Mouse (Mus musculus) liver, embryonic 12.5 days (tissue): ENCODE measurements around the gene Metap1d. TPM values are rescaled to one million over a fixed set of nuclear protein-coding genes. Genes with fewer than 3 reads are reported as not detected.
A peak's percentile ranks its signal among the peaks of the same experiment; 100 is the strongest.

ENCODE experiments used
- ATAC-seq: fragments of 200-750 bp; cut with Nextera tagmentation; 2 replicates; pipeline ENCODE4 v1.8.0; 2017; ENCODE audit warnings: moderate number of reproducible peaks, mild to moderate bottlenecking, moderate library complexity
- H3K27ac ChIP-seq: fragments of 300-500 bp; sonication (generic); 2 replicates; pipeline ENCODE4 v1.5.1; 2016; ENCODE audit warnings: mild to moderate bottlenecking
- H3K27me3 ChIP-seq: fragments of 300-500 bp; sonication (generic); replicated peaks from 2 replicates; pipeline ENCODE4 v1.6.1; 2016; ENCODE audit warnings: mild to moderate bottlenecking, moderate library complexity
- H3K36me3 ChIP-seq: fragments of 300-500 bp; sonication (generic); 2 replicates; pipeline ENCODE4 v1.6.1; 2016; ENCODE audit warnings: mild to moderate bottlenecking, moderate library complexity
- H3K4me1 ChIP-seq: fragments of 300-500 bp; sonication (generic); 2 replicates; pipeline ENCODE4 v1.6.1; 2016
- H3K4me2 ChIP-seq: fragments of 300-500 bp; sonication (generic); 2 replicates; pipeline ENCODE4 v1.6.1; 2016; ENCODE audit warnings: mild to moderate bottlenecking, moderate library complexity
- H3K4me3 ChIP-seq: fragments of 300-500 bp; sonication (generic); 2 replicates; pipeline ENCODE4 v1.5.1; 2016; ENCODE audit warnings: mild to moderate bottlenecking, moderate library complexity
- H3K9ac ChIP-seq: fragments of 300-500 bp; sonication (generic); 2 replicates; pipeline ENCODE4 v1.6.1; 2016; ENCODE audit warnings: mild to moderate bottlenecking, moderate library complexity
- H3K9me3 ChIP-seq: fragments of 300-500 bp; sonication (generic); replicated peaks from 2 replicates; pipeline ENCODE4 v1.6.1; 2016; ENCODE audit warnings: mild to moderate bottlenecking, moderate library complexity
- WGBS: fragments of 180-500 bp; shearing (Covaris S2); methylation state at CpG from one replicate; pipeline ENCODE4 v1.1.7; 2016; ENCODE audit not compliant: insufficient replicate concordance; 5-methylcytosine and 5-hydroxymethylcytosine counted together
- polyA plus RNA-seq: library from polyadenylated mRNA; unstranded; fragments of >200 nt; fragmentation: Nextera tagmentation; extraction: Ambion mirVana; gene quantifications from 2 replicates; pipeline ENCODE4 v1.2.1, GENCODE M21; 2016

Gene Metap1d
- polyA plus RNA-seq, 1 experiment from 2014 or later, result 30.2 TPM

- Histone ChIP-seq H3K4me3 (no peak overlapping the region), H3K4me2 (peak overlapping the region; percentile 23), H3K36me3 (no peaks in the 10 kb centered on the region), H3K27me3 (no peaks in the 10 kb centered on the region), H3K9me3 (no peaks in the 10 kb centered on the region), H3K9ac (peak overlapping the region; percentile 2; the same call in 1 of the 2 replicates), H3K27ac (peak overlapping the region; percentile 68), H3K4me1 (peaks cover 88% of the 10 kb centered on the region)
- WGBS, result 66% methylated on average over 13 of the region's 13 CpGs
- ATAC-seq, result no peak
Measured at GRCm38 (mm10) chr2:71458624-71459023, 5.5 kb downstream of the Metap1d start.

- peaks cover 88% of the 10 kb centered on the region for H3K4me1 ChIP-seq
- H3K27ac ChIP-seq, result peak overlapping the region; percentile 68
- H3K4me3 ChIP-seq, result no peak overlapping the region
- ATAC-seq, result no peak
- H3K9me3 ChIP-seq, result no peaks in the 10 kb centered on the region
- no peaks in the 10 kb centered on the region for H3K27me3 ChIP-seq
- 86% methylated on average over 1 of the region's 1 CpGs for WGBS
- no peak overlapping the region for H3K4me2 ChIP-seq
- peak overlapping the region; percentile 2; the same call in 1 of the 2 replicates for H3K9ac ChIP-seq
- 0 out of 2 replicates have a peak, but pooled peaks cover 2% of the 10 kb centered on the region for H3K36me3 ChIP-seq
Measured at GRCm38 (mm10) chr2:71459659-71460058, 6.6 kb downstream of the Metap1d start.

- Histone ChIP-seq H3K9ac (peak overlapping the region; percentile 64), H3K4me3 (peak overlapping the region; percentile 38), H3K4me2 (peak overlapping the region; percentile 72), H3K9me3 (no peaks in the 10 kb centered on the region), H3K4me1 (peaks cover 90% of the 10 kb centered on the region), H3K27ac (peak overlapping the region; percentile 94), H3K36me3 (0 out of 2 replicates have a peak, but pooled peaks cover 2% of the 10 kb centered on the region), H3K27me3 (no peaks in the 10 kb centered on the region)
- WGBS, result 33% methylated on average over 5 of the region's 6 CpGs
- ATAC-seq, result peak; percentile 62
Measured at GRCm38 (mm10) chr2:71461139-71461538, 8.1 kb downstream of the Metap1d start.

DNA sequence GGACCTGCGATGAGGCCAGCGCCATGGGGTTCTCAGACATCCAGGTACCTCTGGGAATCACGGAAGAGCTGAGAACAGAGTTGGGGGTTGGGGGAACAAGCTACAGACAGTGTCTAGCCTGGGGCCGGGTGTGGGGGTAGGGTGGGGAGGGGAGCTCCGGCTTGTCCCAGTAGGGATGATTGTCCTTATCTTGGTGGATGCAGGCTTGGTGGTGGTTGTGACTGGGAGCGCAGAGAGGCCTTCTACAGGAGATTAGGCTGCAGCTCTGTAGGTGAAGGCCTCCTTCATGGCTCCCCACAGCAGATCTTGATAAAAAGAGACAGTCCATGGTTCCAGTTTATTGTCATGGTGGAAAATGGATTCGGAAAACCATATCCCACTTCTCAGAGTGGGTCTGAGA lies 8.5 kb downstream of the Metap1d start:
- Histone ChIP-seq H3K9ac (peak overlapping the region; percentile 67), H3K9me3 (no peaks in the 10 kb centered on the region), H3K4me3 (peak overlapping the region; percentile 38), H3K4me2 (peak overlapping the region; percentile 72), H3K27ac (peak overlapping the region; percentile 94), H3K27me3 (no peaks in the 10 kb centered on the region), H3K4me1 (peaks cover 89% of the 10 kb centered on the region), H3K36me3 (0 out of 2 replicates have a peak, but pooled peaks cover 2% of the 10 kb centered on the region)
- 15% methylated on average over 7 of the region's 7 CpGs for WGBS
- ATAC-seq, result peak; percentile 100

- 38% methylated on average over 4 of the region's 4 CpGs for WGBS
- Histone ChIP-seq H3K9me3 (no peaks in the 10 kb centered on the region), H3K4me2 (peak overlapping the region; percentile 72), H3K27me3 (no peaks in the 10 kb centered on the region), H3K27ac (peak overlapping the region; percentile 94), H3K36me3 (0 out of 2 replicates have a peak, but pooled peaks cover 2% of the 10 kb centered on the region), H3K4me3 (peak overlapping the region; percentile 24), H3K4me1 (peaks cover 89% of the 10 kb centered on the region), H3K9ac (peak overlapping the region; percentile 67)
- ATAC-seq, result peak; percentile 5; the same call in 1 of the 2 replicates
Measured at GRCm38 (mm10) chr2:71462066-71462465, 9.0 kb downstream of the Metap1d start.

DNA sequence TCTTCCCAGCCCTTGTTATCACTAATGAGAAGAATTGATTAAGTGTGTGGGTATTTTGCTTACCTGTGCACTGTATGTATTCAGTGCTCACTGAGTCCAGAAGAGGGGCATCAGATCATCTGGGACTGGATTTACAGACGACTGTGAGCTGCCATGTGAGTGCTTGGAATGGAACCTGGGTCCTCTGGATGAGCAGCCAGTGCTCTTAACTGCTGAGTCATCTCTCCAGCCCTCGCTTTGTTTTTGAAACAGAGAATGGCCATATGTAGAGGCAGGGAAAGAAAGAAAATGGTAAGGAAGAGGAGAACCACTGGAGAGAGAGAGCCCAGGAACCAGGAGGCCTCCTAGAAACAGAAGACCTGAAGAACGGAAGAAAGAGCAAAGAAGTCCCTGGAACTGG lies 9.5 kb downstream of the Metap1d start:
- Histone ChIP-seq H3K4me3 (no peak overlapping the region), H3K9me3 (no peaks in the 10 kb centered on the region), H3K27me3 (no peaks in the 10 kb centered on the region), H3K27ac (peak overlapping the region; percentile 94), H3K36me3 (0 out of 2 replicates have a peak, but pooled peaks cover 2% of the 10 kb centered on the region), H3K9ac (peak overlapping the region; percentile 67), H3K4me2 (peak overlapping the region; percentile 72), H3K4me1 (peaks cover 91% of the 10 kb centered on the region)
- 45% methylated on average over 3 of the region's 3 CpGs for WGBS
- ATAC-seq, result no peak

- Histone ChIP-seq H3K27me3 (no peaks in the 10 kb centered on the region), H3K36me3 (0 out of 2 replicates have a peak, but pooled peaks cover 2% of the 10 kb centered on the region), H3K9ac (0 out of 2 replicates have a peak overlapping the region, but pooled peaks have one; percentile 3), H3K9me3 (no peaks in the 10 kb centered on the region), H3K4me1 (peaks cover 73% of the 10 kb centered on the region), H3K27ac (no peak overlapping the region; the same call in 1 of the 2 replicates), H3K4me3 (no peak overlapping the region), H3K4me2 (no peak overlapping the region)
- ATAC-seq, result no peak
- WGBS, result 30% methylated on average over 6 of the region's 6 CpGs
Measured at GRCm38 (mm10) chr2:71466103-71466502, 13.0 kb downstream of the Metap1d start.

- peak overlapping the region; percentile 63 for H3K27ac ChIP-seq
- H3K4me2 ChIP-seq, result no peak overlapping the region
- 80% methylated on average over 11 of the region's 11 CpGs for WGBS
- H3K9ac ChIP-seq, result no peak overlapping the region
- H3K4me3 ChIP-seq, result no peak overlapping the region
- peaks cover 72% of the 10 kb centered on the region for H3K4me1 ChIP-seq
- 0 out of 2 replicates have a peak, but pooled peaks cover 2% of the 10 kb centered on the region for H3K36me3 ChIP-seq
- H3K9me3 ChIP-seq, result no peaks in the 10 kb centered on the region
- no peak for ATAC-seq
- no peaks in the 10 kb centered on the region for H3K27me3 ChIP-seq
Measured at GRCm38 (mm10) chr2:71466861-71467450, 13.9 kb downstream of the Metap1d start.

DNA sequence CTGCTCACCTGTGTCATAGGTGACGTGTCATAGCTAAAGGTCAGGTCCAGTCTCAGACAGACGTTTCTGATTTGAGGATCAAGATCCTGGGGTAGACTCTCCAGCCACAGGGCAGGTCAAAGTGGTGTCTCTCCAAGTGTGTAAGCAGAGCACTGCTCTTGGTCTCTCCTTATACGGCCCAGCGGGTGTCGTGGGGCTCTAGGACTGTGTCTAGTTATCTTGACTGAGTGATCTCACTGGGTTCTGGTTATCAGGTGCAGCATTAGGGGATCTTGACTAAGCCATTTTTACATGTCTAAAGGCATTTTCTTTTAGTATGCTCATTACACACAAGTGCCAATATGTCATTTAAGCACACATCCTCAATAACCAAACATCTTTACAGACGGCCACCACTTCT lies 18.0 kb downstream of the Metap1d start:
- H3K9ac ChIP-seq, result no peak overlapping the region
- H3K4me2 ChIP-seq, result no peak overlapping the region
- no peak overlapping the region for H3K4me3 ChIP-seq
- H3K36me3 ChIP-seq, result no peaks in the 10 kb centered on the region
- no peaks in the 10 kb centered on the region for H3K27me3 ChIP-seq
- peaks cover 39% of the 10 kb centered on the region for H3K4me1 ChIP-seq
- WGBS, result 62% methylated on average over 6 of the region's 6 CpGs
- H3K27ac ChIP-seq, result no peak overlapping the region
- H3K9me3 ChIP-seq, result no peaks in the 10 kb centered on the region
- ATAC-seq, result peak; percentile 87

- Histone ChIP-seq H3K36me3 (peaks cover 9% of the 10 kb centered on the region; the same call in 1 of the 2 replicates), H3K4me2 (no peak overlapping the region), H3K9me3 (0 out of 2 replicates have a peak, but pooled peaks cover 3% of the 10 kb centered on the region), H3K27ac (no peak overlapping the region), H3K4me1 (peaks cover 33% of the 10 kb centered on the region), H3K9ac (no peak overlapping the region), H3K27me3 (no peaks in the 10 kb centered on the region), H3K4me3 (no peak overlapping the region)
- 61% methylated on average over 7 of the region's 7 CpGs for WGBS
- no peak for ATAC-seq
Measured at GRCm38 (mm10) chr2:71473830-71474229, 20.8 kb downstream of the Metap1d start.

- Histone ChIP-seq H3K9me3 (0 out of 2 replicates have a peak, but pooled peaks cover 3% of the 10 kb centered on the region), H3K4me2 (no peak overlapping the region), H3K27me3 (no peaks in the 10 kb centered on the region), H3K36me3 (peaks cover 9% of the 10 kb centered on the region; the same call in 1 of the 2 replicates), H3K4me3 (no peak overlapping the region), H3K4me1 (peaks cover 33% of the 10 kb centered on the region), H3K27ac (no peak overlapping the region), H3K9ac (no peak overlapping the region)
- ATAC-seq, result no peak
- WGBS, result 65% methylated on average over 7 of the region's 7 CpGs
Measured at GRCm38 (mm10) chr2:71474345-71474744, 21.3 kb downstream of the Metap1d start.

DNA sequence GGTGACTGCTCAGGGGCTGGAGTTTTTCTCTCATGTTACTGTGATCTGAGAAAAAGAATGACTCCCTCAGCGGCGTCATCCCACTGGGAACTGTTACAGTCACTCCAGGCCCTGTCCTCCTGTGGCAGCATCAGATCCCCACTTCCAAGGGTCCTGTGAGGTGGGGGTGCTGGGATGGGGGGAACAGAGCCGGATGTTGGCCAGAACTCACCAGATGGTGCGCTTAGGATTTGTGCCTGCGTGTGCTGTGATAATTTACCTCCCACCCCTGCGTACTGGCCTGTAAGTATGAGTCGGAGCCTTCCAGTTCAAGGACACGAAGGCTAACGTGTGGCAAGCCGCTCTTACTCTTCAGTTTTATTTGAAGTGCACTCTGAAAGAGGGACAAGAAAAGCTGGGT lies 22.2 kb downstream of the Metap1d start:
- Histone ChIP-seq H3K9me3 (0 out of 2 replicates have a peak, but pooled peaks cover 3% of the 10 kb centered on the region), H3K4me2 (no peak overlapping the region), H3K27me3 (no peaks in the 10 kb centered on the region), H3K9ac (no peak overlapping the region), H3K4me1 (peaks cover 35% of the 10 kb centered on the region), H3K27ac (no peak overlapping the region), H3K4me3 (no peak overlapping the region), H3K36me3 (peaks cover 9% of the 10 kb centered on the region; the same call in 1 of the 2 replicates)
- ATAC-seq, result no peak
- 86% methylated on average over 10 of the region's 10 CpGs for WGBS
